Mouse (Mus musculus): ENCODE measurements around the gene Mypn. TPM values are rescaled to one million over a fixed set of nuclear protein-coding genes. Genes with fewer than 3 reads are reported as not detected.

The Mypn gene
- polyA plus RNA-seq, 1 experiment = 7.9 TPM

- no peaks in the 10 kb centered on the region for H3K27me3 ChIP-seq (ENCODE audit: control insufficient read depth, insufficient read depth, insufficient read length)
- H3K4me2 ChIP-seq (ENCODE audit: low read depth) = no peak overlapping the region
- TF ChIP-seq TCF3 (IDR thresholded peaks at IDR 0.05; ENCODE audit: insufficient read length, low read depth) = no peak
- no peak for TF ChIP-seq SRF (IDR thresholded peaks at IDR 0.05; ENCODE audit: control insufficient read depth, insufficient read length, low read depth)
- H3K79me2 ChIP-seq (ENCODE audit: control insufficient read depth, insufficient read depth) = no peaks in the 10 kb centered on the region
- no peak overlapping the region for H3ac ChIP-seq (ENCODE audit: control insufficient read depth, insufficient read length)
- H3K36me3 ChIP-seq (ENCODE audit: control insufficient read depth, insufficient read depth) = no peaks in the 10 kb centered on the region
- H3K4me3 ChIP-seq = no peak overlapping the region
Observed at GRCm38 (mm10) chr10:63192736-63193135, 11.0 kb downstream of the Mypn start.

- H3K4me3 ChIP-seq = no peak overlapping the region
- no peak overlapping the region for H3ac ChIP-seq (ENCODE audit: control insufficient read depth, insufficient read length)
- no peaks in the 10 kb centered on the region for H3K79me2 ChIP-seq (ENCODE audit: control insufficient read depth, insufficient read depth)
- H3K27me3 ChIP-seq (ENCODE audit: control insufficient read depth, insufficient read depth, insufficient read length) = no peaks in the 10 kb centered on the region
- no peaks in the 10 kb centered on the region for H3K36me3 ChIP-seq (ENCODE audit: control insufficient read depth, insufficient read depth)
- TF ChIP-seq SRF (IDR thresholded peaks at IDR 0.05; ENCODE audit: control insufficient read depth, insufficient read length, low read depth) (no peak), MYOG (IDR thresholded peaks at IDR 0.05; ENCODE audit: control insufficient read depth in 1 of 3, insufficient read depth in 1 of 3, insufficient read length in 2 of 3, low read depth in 2 of 3) (no peak), USF1 (IDR thresholded peaks at IDR 0.05; ENCODE audit: low read depth) (no peak), REST (IDR thresholded peaks at IDR 0.05; ENCODE audit: insufficient read depth, insufficient read length) (no peak), MYOD1 (IDR thresholded peaks at IDR 0.05; ENCODE audit: control insufficient read depth in 1 of 3, insufficient read length in 2 of 3, low read depth in 2 of 3) (no peak), POLR2A (IDR thresholded peaks at IDR 0.05; ENCODE audit: insufficient read length, low read depth) (no peak), E2F4 (IDR thresholded peaks at IDR 0.05; ENCODE audit: insufficient read depth) (no peak), MAX (IDR thresholded peaks at IDR 0.05; ENCODE audit: low read depth) (no peak), CEBPB (IDR thresholded peaks at IDR 0.05; ENCODE audit: insufficient read depth, poor library complexity, severe bottlenecking) (no peak), TCF12 (IDR thresholded peaks at IDR 0.05; ENCODE audit: insufficient read depth, poor library complexity, severe bottlenecking) (no peak), POLR2AphosphoS2 (IDR thresholded peaks at IDR 0.05; ENCODE audit: insufficient read length, low read depth) (no peak), TCF3 (IDR thresholded peaks at IDR 0.05; ENCODE audit: insufficient read length, low read depth) (no peak)
- H3K4me2 ChIP-seq (ENCODE audit: low read depth) = no peak overlapping the region
Observed at GRCm38 (mm10) chr10:63192276-63192675, 11.5 kb downstream of the Mypn start.

GRCm38 (mm10) chr10:63184451-63184850 lies 19.3 kb downstream of the Mypn start:
- no peaks in the 10 kb centered on the region for H3K79me2 ChIP-seq (ENCODE audit: control insufficient read depth, insufficient read depth)
- no peak for TF ChIP-seq CEBPB (IDR thresholded peaks at IDR 0.05; ENCODE audit: insufficient read depth, poor library complexity, severe bottlenecking)
- TF ChIP-seq USF1 (IDR thresholded peaks at IDR 0.05; ENCODE audit: low read depth) = no peak
- no peak for TF ChIP-seq MYOG (IDR thresholded peaks at IDR 0.05; ENCODE audit: control insufficient read depth in 1 of 3, insufficient read depth in 1 of 3, insufficient read length in 2 of 3, low read depth in 2 of 3)
- no peak for TF ChIP-seq TCF3 (IDR thresholded peaks at IDR 0.05; ENCODE audit: insufficient read length, low read depth)
- no peak for TF ChIP-seq REST (IDR thresholded peaks at IDR 0.05; ENCODE audit: insufficient read depth, insufficient read length)
- no peak for TF ChIP-seq POLR2AphosphoS2 (IDR thresholded peaks at IDR 0.05; ENCODE audit: insufficient read length, low read depth)
- TF ChIP-seq E2F4 (IDR thresholded peaks at IDR 0.05; ENCODE audit: insufficient read depth) = no peak
- no peak for TF ChIP-seq SRF (IDR thresholded peaks at IDR 0.05; ENCODE audit: control insufficient read depth, insufficient read length, low read depth)
- no peak for TF ChIP-seq MAX (IDR thresholded peaks at IDR 0.05; ENCODE audit: low read depth)
- no peak for TF ChIP-seq MYOD1 (IDR thresholded peaks at IDR 0.05; ENCODE audit: control insufficient read depth in 1 of 3, insufficient read length in 2 of 3, low read depth in 2 of 3)
- TF ChIP-seq TCF12 (IDR thresholded peaks at IDR 0.05; ENCODE audit: insufficient read depth, poor library complexity, severe bottlenecking) = no peak
- TF ChIP-seq POLR2A (IDR thresholded peaks at IDR 0.05; ENCODE audit: insufficient read length, low read depth) = no peak
- no peaks in the 10 kb centered on the region for H3K36me3 ChIP-seq (ENCODE audit: control insufficient read depth, insufficient read depth)
- H3ac ChIP-seq (ENCODE audit: control insufficient read depth, insufficient read length) = no peak overlapping the region
- H3K4me2 ChIP-seq (ENCODE audit: low read depth) = no peak overlapping the region
- H3K27me3 ChIP-seq (ENCODE audit: control insufficient read depth, insufficient read depth, insufficient read length) = no peaks in the 10 kb centered on the region
- H3K4me3 ChIP-seq = no peak overlapping the region

DNA sequence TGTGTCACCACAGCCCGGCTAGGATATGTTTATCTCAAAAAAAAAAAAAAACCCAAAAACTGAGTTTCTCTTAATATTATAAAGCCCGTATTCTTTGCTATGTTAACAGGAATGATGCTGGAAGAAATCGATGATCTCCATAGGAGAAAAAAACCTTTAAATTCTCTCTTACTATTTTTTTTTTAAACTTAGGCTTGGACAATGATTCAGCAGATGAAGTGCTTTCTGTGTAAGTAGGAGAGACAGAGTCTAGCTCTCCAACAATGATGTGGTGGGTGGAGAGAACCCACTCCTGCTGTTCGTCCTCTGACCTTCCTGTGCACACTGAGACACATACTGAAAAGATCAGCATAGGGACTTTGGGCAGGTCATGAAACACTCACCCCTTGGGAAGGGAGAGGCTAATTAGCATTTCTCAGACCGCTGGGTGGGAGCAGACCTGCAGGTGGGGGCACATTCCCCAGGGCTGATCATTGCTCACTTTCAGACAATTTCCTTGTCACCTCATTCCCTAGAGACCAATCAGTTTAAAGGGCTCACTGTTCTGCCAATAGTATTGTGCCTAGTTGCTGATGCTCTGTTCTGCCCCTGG lies 21.5 kb downstream of the Mypn start:
- Histone ChIP-seq H3K4me3 (no peak overlapping the region), H3K36me3 (ENCODE audit: control insufficient read depth, insufficient read depth) (no peaks in the 10 kb centered on the region), H3ac (ENCODE audit: control insufficient read depth, insufficient read length) (no peak overlapping the region), H3K4me2 (ENCODE audit: low read depth) (no peak overlapping the region), H3K79me2 (ENCODE audit: control insufficient read depth, insufficient read depth) (no peaks in the 10 kb centered on the region), H3K27me3 (ENCODE audit: control insufficient read depth, insufficient read depth, insufficient read length) (no peaks in the 10 kb centered on the region)
- TF ChIP-seq MYOD1 (IDR thresholded peaks at IDR 0.05; ENCODE audit: control insufficient read depth in 1 of 3, insufficient read length in 2 of 3, low read depth in 2 of 3) = no peak
- TF ChIP-seq USF1 (IDR thresholded peaks at IDR 0.05; ENCODE audit: low read depth) = no peak
- no peak for TF ChIP-seq E2F4 (IDR thresholded peaks at IDR 0.05; ENCODE audit: insufficient read depth)
- no peak for TF ChIP-seq CEBPB (IDR thresholded peaks at IDR 0.05; ENCODE audit: insufficient read depth, poor library complexity, severe bottlenecking)
- no peak for TF ChIP-seq REST (IDR thresholded peaks at IDR 0.05; ENCODE audit: insufficient read depth, insufficient read length)
- TF ChIP-seq TCF12 (IDR thresholded peaks at IDR 0.05; ENCODE audit: insufficient read depth, poor library complexity, severe bottlenecking) = no peak
- no peak for TF ChIP-seq MAX (IDR thresholded peaks at IDR 0.05; ENCODE audit: low read depth)
- TF ChIP-seq POLR2A (IDR thresholded peaks at IDR 0.05; ENCODE audit: insufficient read length, low read depth) = no peak

DNA sequence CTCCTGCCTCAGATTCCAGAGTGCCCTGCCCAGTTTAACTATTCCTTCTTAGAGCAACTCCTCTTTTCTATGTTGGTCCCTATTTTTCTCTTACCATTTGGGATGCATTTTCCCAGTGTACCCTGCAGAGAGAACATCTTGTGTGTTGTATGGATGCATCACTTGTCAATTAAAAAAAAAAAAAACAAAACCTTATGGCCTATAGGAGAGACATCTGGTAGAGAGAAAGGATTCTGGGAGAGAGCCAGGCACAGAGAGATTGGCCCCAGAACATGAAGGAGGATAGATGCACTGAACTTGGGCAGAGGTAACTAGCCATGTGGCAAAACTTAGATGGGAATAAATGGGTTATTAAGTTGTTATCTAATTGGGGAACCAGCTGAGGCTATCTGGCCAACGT lies 22.6 kb downstream of the Mypn start:
- H3K4me3 ChIP-seq = no peak overlapping the region
- H3K4me2 ChIP-seq (ENCODE audit: low read depth) = no peak overlapping the region
- no peaks in the 10 kb centered on the region for H3K27me3 ChIP-seq (ENCODE audit: control insufficient read depth, insufficient read depth, insufficient read length)
- H3ac ChIP-seq (ENCODE audit: control insufficient read depth, insufficient read length) = no peak overlapping the region
- TF ChIP-seq POLR2AphosphoS2 (IDR thresholded peaks at IDR 0.05; ENCODE audit: insufficient read length, low read depth) = no peak
- no peak for TF ChIP-seq TCF3 (IDR thresholded peaks at IDR 0.05; ENCODE audit: insufficient read length, low read depth)
- no peak for TF ChIP-seq E2F4 (IDR thresholded peaks at IDR 0.05; ENCODE audit: insufficient read depth)
- no peak for TF ChIP-seq USF1 (IDR thresholded peaks at IDR 0.05; ENCODE audit: low read depth)
- no peak for TF ChIP-seq MAX (IDR thresholded peaks at IDR 0.05; ENCODE audit: low read depth)
- no peak for TF ChIP-seq TCF12 (IDR thresholded peaks at IDR 0.05; ENCODE audit: insufficient read depth, poor library complexity, severe bottlenecking)
- no peak for TF ChIP-seq REST (IDR thresholded peaks at IDR 0.05; ENCODE audit: insufficient read depth, insufficient read length)
- no peak for TF ChIP-seq CEBPB (IDR thresholded peaks at IDR 0.05; ENCODE audit: insufficient read depth, poor library complexity, severe bottlenecking)
- TF ChIP-seq POLR2A (IDR thresholded peaks at IDR 0.05; ENCODE audit: insufficient read length, low read depth) = no peak
- no peak for TF ChIP-seq MYOG (IDR thresholded peaks at IDR 0.05; ENCODE audit: control insufficient read depth in 1 of 3, insufficient read depth in 1 of 3, insufficient read length in 2 of 3, low read depth in 2 of 3)
- no peak for TF ChIP-seq MYOD1 (IDR thresholded peaks at IDR 0.05; ENCODE audit: control insufficient read depth in 1 of 3, insufficient read length in 2 of 3, low read depth in 2 of 3)
- no peak for TF ChIP-seq SRF (IDR thresholded peaks at IDR 0.05; ENCODE audit: control insufficient read depth, insufficient read length, low read depth)
- no peaks in the 10 kb centered on the region for H3K36me3 ChIP-seq (ENCODE audit: control insufficient read depth, insufficient read depth)
- no peaks in the 10 kb centered on the region for H3K79me2 ChIP-seq (ENCODE audit: control insufficient read depth, insufficient read depth)

Data from myocyte (in vitro differentiated cells).